Mouse (Mus musculus) ovary, postnatal 36 days (tissue): ENCODE results near the gene Nfam1.

ENCODE experiments used
- DNase-seq: peaks from one replicate; pipeline ENCODE4 v3.0.0; 2022; ENCODE audit warnings: low spot score, mixed read lengths

Nfam1 gene

DNA sequence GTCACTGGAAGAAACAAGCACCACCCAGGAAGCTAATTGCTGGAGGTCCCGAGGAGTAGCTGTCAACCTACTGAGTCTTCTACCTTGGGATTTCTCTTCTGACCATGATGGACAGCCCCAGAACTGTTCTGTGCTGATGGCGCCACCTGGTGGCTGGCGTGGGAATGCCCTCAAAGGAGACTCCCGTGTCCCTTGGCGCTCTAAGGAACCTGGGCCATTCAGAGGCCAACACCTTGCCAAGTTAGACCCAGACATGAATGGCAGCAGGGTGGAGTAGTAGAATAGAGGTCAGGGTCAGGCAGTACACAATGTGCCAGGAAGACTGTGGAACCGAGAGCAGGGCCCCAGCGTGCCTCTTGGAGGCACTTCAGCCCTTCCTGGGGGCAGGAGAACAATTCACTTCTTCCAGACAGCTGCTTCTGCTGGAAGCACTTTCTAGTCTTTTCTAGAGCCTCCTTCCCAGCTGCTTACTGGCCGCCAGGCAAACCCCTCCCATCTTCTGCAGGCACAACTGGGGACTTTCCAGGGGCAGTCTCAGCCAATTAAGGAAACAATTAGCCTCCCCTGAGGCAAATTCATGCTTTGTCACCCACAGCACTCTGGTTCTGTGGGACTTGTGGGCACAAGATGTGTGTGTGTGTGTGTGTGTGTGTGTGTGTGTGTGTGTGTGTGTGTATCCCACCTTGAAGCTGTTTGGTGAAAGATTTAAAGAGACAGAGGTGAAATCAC is 4.8 kb upstream of the Nfam1 start:
- peak; percentile 87 for DNase-seq

DNA sequence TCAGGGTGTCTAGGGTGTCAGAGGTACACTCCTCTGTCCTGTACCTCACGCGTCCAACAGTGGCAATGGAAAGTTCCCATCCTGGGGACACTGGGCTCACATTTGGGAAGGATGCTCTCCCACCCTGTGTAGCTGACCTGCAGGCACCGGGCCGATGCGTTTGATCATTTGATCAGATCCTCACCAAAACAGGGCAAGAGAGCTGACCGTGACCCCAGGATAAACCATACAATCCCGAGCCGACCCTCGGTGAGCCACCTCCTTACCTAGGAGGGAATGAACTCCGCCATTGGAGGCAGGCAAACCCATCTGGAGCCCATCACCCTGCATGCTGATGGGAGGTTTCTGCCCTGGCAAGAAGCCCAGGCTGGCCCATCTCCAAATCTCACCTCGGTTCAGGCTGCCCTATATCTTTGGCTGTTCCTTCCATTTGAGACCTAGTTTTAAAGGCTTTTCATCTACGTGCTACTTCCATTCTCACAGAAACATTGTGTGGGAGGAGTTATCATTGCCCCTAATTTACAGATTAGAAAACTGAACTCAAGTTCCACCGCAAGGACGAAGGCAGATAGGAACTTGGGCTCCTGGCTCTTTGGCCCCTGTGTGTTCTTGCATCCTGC is 3.9 kb upstream of the Nfam1 start:
- DNase-seq: peak; percentile 76

DNA sequence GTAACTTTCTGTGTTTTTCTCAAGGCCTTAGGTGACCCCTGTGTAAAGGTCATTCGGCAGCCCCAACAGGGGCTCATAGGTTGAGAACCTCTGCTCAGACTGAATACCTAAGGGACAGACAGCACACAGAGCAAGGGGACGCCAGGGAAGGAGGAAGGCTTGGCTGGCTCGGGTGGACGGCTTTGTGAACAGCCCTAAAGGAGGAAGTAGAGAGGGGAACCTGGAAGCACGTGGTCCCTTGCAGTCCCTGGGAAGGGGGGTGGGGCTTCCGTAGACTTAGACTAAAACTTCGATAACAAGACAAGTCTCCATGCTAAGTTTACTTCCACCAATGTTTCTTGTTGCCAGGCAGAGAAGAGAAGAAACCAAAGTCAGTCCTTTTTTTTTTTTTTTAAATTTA is 3.0 kb upstream of the Nfam1 start:
- DNase-seq: no peak

DNA sequence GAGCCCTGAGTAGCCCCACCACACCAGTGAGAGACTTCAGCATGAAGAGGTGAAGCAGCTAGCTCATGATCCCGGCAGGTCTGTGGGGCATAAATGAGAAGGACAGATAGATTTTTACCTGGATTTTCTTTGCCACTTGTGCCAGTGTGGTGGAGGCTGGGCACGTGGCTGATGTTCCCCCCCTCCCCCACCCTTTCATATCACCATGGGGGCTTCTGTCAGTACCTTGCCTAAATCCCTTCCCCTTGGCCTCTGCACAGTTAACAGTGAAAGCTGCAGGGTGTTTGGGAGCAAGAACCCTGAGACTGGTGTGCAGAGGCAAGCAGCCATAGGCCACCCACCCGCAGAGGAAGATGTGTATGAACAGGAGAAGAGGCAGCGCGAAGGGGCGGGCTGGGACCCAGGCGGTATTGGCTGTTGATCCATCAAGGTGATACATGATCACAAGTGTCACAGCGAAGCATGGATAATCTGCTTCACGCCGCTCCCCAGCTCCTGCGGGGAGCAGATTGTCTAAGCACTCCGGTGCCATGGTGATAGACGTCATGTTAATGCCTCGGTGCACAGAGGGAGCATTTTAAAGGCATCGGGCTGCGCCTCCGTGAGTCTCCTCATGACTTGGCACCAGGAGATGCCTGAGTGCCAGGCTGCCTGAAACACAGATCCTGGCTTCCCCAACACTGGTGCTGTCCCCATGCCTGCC is 1.3 kb upstream of the Nfam1 start:
- DNase-seq: no peak

DNA sequence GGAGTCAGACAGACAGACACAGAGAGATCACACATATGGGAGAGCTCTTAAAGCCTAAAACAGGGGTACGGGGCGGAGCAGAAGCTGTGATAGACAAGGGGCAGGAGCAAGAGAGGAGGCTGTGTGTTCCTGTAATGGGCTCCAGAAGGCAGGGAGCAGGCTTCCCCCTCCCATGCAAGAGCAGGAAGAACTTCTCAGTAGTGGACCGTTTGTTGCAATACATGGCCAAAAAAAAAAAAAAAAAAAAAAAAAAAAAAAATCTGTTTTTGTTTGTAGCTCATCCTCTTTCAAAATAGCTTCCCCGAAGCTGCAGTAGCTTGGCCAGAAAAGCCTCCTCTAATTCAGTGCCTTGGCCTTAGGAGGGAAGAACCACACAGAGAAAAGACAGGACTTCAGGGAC is 2.2 kb downstream of the Nfam1 start:
- no peak for DNase-seq

DNA sequence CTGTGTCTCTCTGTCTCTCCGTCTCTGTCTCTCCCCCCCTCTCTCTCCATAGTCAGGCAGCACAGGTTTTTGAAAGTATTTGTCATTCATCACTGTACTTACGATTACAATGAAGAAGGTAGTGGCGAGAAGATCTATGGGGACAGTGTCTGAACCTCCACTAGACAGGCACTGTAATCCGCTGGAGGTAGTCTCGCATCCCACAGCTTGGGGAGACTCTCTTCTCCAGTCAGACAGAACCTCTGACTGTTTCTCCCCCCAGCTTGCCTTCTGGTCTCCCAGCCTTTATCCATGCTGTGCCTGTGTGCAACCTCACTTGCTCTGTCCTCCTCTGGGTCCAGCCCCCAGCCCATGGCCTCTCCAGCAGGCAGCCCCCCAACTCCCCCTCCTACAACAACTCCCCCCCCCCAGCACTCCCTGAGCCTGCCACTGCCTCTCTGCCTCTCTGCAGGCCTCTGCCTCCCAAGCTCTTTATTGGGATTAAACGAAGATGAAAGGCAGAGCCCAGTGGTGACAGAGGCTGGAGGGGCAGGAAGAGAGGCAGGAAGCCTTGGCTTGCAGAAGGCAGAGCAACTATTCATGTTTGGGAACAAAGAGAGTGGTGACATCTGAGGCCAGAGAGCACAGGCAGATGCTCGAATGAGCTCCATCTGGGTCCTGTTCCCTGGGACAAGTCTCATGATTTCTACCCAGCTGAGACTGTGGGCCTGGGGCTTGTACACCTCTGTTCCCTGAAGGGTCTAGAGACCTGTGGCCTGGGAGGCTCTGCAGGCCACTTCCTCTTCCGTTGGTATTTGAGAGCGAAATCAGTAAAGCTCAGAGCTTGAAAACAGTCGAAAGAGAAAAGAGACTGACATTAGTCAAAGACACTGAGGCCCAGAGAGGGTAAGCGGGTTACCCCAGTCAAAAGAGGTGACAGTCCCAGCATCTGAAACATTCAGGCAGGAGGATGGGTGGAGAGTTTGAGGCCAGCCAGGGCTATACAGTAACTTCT is 3.1 kb downstream of the Nfam1 start:
- DNase-seq: no peak

DNA sequence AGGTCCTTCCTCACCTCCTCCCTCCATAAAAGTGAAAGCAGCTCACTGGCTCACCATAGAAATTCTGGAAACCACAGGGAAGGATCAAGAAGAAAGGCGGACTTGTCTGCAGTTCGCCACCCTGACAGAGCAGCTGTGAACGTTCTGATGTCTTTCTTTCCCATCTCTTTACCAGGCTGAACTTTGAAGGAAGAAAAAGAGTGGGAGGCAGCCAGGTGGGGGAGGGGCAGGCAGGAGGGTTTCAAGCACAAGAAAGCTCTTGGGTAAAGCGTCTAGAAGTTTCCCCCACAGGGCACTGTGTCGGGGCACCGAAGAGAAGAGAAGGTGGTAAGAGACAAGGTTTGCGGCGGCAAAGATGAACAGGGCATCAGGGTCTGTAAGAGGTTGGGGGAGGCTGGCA is 7.0 kb downstream of the Nfam1 start:
- DNase-seq: no peak

DNA sequence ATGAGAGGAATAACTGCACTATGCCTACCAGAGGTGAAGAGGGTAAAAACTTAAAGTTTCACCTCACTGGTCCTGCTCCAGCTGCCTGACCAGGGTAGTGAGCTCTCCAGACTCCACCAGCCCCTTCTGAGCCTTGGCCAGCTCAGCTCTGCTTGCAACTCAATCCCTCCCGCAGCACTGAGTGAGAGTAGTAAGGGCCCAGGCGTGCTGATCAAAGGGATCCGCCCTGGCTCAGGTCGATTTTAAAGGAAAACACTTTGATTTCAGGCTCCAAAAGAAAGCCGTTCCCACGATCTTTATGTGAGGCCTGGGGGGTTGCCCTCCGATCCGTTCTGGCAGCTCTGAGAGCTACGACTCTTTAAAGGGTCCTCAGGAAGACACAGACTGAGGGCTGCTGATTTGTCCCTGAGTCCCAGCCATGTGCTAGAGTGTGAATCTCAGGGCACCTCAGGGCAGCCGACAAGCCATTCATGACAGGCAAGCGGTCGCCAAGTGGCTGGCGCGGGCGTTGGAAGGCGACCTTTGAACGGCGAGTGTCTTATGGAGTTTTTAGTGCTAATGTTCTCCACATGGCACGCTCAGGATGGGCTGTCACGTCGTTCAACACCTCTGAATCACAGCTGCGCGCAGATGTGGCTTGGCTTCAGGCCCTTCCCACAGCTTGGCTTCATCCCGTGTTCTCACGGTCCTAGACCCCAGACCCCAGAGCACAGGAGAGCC is 7.9 kb downstream of the Nfam1 start:
- no peak for DNase-seq

DNA sequence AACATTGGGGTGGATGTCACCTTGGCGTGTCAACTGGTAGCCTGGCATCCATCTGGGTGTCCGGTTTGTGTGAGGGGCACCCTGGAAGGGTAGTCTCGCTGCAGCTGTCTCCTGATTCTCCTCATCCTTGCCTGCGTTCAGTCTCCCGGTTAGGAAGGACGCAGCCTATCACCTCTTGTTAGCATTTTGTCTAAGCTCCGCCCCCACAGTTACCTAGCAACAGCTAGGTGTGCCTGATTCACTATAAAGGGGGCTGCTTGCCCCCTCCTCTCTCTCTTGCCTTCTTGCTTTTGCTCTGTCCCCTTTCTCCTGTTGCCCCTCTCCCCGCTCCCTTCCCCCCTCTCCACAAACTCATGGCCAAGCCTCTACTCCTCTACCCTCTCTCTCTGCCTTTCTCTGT is 10.2 kb downstream of the Nfam1 start:
- no peak for DNase-seq

DNA sequence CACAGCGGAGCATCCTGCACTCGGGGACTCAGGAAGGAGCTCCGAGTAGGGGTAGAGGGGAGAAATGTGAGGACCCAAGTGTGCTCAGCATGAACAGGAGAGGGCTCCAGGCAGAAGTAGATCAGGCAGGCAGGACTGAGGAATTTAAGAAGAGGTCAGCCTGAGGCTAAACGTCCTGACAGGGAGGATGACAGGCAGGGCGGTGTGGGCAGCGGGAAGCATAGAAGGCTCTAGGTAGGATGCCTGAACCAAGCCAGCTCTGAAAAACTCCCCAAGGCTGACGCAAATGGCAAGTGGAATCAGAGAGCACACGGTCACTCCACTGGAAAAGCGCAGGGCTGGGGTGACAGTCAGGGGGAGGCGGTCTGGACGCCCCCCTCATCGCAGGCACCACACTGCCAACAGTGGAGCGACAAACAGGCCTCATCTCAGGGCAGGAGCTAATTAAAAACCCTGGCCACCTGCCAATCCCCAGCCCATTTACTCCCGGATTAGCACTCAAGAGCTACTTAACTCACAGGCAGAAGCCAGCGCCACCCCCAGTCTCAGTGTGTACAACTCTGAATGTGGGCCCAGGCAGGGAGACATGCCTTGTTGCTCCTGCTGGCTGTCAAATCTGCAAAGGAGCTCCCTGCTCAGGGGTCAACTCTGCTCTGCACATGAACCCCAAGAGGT is 22.0 kb downstream of the Nfam1 start:
- no peak for DNase-seq

DNA sequence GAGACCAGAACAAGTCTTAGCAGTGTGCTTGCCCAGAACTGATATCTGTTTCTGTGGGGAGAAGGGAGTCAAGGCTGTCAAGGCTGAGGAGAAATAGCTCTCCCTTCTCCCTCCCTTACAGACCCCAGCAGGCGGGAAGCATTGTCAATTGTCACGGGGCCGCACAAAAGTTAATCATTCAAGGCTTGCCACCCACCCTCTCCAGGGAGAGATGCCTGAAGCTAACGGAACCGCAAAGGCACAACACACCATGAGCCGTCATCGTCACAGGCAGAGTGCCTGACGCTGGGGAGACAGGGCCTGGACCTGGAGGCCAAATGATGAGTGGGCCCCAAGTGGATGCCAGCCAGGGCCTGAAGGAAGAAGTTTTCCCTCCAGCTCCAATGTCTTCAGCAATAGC is 22.7 kb downstream of the Nfam1 start:
- no peak for DNase-seq

DNA sequence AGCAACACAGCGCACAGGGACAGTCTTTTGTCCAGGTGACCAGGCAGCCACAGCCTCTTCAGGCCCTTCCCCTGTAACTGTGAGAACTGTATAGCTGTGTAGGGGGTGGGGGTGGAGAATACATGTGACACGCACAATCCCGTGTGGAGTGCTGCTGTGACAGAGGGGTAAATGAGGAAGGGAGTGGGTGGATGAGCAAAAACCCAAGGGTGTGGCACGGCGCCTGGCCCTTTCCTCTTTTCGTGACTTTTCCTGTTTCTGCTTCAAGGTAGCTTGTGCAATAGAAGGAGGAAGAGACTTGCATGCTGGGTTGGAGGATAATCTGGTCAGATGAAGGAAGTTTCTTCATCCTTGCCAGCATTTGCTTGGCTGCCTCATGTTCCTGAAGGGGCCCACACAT is 23.6 kb downstream of the Nfam1 start:
- no peak for DNase-seq

DNA sequence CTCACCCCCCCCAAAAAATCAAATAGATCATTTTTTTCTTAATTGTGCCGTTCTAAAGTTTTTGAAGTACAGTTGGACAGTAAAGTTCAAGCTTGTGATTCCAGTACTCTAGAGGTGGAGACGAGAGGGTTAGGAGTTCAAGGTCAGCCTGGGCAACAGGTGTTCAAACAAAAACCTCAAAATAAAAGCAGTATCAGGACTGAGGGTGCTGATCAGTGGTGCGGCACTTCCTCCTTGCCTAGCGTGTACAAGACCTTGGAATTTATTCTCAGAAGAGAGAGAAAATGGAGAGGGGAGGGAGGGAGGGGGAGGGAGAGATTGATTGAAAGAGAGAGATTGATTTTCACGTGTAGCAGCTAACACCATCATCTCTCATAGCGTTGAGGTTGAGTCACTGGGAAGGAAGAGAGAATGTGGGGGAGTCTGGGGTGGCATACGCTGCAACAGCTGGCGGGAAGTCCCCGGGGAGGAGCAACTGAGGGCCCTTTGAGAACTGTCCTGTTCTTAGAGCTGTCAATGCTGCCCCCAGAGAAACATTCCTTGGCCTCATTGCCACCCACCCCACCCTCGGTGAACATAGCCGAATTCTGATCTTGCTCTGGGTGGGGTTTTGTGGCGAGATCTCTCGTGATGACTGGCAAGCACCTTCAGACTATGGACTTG is 24.2 kb downstream of the Nfam1 start:
- no peak for DNase-seq

DNA sequence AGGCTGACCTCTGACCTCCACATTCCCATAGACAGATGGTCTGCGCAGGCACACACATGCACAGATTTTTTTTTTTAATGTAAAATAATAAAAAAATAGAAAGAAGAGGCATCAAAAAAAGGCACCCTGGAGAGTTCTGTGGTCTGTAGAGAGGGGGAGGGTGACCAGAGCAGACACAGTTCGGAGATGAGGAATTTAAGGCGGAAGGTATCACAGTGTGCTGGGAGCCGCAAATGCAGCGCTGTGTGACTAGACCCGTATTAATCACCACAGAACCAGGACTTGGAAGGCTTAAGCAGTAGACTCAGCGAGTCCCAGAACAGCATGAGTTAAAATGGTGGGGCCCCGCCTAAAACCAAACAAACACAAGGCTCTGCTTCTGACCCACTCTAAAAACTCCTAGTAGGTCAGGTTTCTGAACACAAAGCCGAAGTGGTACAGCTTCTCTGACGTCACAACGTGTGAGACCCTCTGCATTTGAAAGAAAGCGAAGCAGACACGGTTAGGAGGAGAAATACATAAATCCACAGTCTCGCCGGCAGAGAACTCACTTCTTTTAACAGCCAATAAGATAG is 25.7 kb downstream of the Nfam1 start:
- DNase-seq: no peak

DNA sequence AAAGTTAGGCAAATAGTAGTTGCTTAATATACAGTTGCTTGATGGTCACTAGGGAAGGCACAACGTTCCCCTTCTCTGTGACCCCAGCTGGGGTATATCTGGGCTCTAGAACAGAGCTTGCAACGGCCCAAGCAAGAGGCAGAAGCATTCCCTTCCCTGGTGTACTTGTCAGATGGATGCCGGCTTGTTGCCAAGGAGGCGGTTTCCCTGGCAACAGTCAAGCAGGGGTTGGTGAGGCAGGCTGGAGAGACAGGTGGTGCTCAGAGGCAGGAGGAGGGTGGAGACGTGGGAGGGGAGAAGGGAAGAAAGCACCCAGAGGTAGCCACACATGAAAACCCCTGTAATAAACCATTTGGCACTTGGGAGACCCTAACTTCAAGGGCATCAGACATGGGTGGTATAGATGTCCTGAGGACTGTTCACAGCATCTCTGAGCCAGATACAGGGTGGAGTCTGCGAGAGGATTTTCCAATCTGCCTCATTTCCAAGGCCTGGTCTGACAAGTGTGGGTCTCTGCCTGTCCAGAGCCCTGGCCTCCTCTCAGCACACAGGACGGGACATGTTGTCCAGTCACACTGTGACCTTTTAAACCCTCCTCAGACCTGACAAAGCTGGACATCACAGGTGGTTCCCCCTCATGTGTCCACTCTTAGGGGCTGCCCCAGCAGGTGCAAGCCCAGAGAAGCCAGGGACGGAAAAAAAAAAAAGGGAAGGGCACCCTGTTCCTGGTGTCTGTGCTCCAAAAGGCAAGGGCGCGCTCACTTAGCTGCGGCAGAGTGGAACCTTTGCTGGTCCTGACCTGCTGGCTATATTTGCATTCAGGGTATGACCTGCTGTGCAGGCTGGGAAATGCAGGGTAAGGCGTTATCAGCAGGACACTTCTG is 30.2 kb downstream of the Nfam1 start:
- no peak for DNase-seq

DNA sequence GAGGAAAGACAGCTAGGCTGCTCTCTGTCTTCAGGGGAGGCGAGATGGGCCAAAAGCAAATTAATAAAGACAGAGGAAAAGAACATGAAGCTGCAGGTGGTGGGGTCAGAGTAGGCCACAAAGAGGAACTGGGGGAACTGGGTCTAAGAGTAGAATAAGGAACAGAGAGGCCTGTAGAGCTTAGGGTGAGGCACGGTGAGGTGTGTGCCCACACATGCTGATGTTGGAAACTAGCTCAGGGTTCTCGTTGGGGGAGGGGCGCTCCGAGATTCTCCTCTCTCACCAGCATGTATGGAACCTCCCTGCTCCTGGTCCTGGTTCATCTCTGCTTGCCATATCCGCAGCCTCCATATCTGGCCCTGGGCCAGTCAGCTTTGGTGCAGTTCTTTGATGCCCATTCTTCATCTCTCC is 34.3 kb downstream of the Nfam1 start:
- no peak for DNase-seq

DNA sequence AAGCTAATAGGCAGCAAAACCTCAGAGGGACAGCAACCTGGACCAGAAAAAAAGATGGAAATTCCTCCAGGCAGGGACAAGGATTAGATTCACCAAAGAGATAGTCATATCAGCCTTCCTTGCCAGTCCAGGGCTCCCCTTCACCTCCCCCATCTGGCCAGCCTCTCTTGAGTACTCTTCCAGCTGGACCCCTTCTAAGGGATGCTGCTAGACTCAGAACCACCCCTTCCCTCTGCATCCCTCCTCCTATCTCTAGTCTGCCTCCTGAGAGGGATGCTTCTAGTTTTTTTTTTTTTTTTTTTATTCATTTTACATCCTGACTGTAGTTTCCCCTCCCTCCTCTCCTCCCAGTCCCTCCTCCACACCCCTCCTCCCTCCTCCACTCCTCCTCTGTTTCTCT is 36.7 kb downstream of the Nfam1 start:
- DNase-seq: no peak

DNA sequence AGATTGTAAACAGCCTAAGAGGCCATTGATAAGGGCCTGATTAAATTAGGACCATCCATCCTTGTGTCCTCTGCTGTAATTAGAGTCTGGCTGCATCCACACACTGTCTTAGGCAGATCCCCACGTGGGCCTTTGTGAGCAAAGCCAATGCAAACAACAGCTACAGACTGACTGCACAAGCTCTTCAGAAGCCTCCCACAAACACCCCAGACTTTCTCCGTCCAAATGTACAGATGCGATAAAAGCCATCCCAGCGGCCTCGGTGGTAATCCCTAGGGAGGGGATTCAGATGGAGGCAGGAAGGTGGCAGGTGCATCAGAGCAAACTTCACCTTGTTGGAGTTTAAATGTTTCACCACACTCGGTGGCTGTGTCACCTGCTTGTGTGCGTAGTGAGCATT is 37.9 kb downstream of the Nfam1 start:
- no peak for DNase-seq

DNA sequence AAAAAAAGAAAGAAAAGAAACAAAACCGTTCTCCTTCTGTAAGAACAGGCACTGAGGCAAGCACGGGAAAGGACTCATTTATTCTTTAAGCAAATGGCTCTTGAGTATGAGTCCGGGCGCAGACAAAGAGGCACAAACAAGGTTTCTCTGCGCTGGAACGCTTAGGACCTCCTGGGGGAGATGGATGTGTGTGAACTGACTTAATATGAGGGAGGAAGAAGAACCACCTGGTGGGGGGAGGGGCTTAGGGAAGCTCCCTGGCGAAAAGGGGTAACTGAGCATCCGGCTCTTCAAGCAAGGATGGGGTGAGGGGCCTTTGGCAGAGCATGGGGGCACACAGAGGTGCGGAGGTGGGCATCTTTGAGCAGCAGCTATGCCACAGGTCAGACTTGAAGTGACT is 40.2 kb downstream of the Nfam1 start:
- DNase-seq: no peak
